Mouse (Mus musculus): ENCODE data around the gene Dstn. TPM values are rescaled to one million over a fixed set of nuclear protein-coding genes. Genes with fewer than 3 reads are reported as not detected.

Dstn gene
- polyA plus RNA-seq, 1 experiment from 2014 or later: 225 TPM

DNA sequence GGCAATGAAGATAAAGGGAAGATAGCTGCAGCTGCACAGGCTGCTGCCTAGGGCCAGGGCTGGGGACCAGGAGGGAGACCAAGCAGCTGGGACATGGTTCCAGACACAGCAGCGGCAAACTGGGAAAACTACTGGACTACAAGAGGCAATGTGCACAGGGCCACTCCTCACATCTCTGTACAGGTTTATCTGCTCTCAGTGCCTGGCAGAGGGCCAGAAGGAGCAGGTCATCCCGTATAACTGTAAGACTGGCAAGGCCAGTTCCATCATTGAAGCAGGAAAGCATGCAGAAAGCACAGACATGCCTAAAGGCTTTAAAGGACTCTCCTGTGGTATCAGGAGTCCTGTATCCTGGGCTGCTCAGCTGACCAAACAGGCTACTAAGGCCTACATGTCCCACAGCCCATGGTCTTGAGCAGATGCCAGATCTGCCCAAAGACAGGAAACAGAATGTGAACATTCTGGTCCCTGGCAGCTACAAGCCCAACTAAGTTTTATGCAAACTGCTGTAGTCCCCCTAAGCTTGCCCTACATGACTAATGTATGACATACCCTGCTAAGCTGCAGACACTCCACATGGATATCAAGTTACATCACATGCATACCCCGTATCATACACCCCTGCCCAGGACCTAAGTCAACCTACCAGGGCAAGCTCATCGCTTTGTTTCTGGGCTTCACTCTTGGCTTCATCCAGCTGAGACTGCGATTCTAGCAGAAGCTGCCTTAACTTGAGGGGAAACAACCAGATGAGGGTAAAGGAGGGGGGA is 36.6 kb downstream of the Dstn start:
- DNase-seq (ENCODE audit: low spot score): no peak

GRCm38 (mm10) chr2:143953944-143954343 is 38.8 kb downstream of the Dstn start:
- DNase-seq (ENCODE audit: low spot score): no peak

DNA sequence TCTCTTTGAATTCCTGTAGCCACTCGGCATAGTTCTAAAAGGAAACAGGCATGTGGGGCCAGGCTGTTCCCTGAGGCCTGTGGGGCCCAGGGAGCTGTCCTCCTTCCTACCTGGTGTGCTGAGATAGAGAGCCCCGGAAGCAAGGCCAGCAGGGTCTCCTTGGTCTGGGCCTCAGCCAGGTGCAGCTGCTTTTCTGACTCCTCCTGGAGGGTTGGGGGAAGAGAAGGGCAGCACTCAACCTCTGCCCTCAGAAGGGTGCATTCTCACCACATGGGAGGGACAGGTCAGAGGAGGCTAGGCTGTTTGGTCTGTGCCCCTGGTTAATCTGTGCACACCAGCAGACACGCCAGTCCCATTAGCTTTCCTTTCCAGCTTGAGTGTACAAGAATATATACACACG is 39.9 kb downstream of the Dstn start:
- no peak for DNase-seq (ENCODE audit: low spot score)

DNA sequence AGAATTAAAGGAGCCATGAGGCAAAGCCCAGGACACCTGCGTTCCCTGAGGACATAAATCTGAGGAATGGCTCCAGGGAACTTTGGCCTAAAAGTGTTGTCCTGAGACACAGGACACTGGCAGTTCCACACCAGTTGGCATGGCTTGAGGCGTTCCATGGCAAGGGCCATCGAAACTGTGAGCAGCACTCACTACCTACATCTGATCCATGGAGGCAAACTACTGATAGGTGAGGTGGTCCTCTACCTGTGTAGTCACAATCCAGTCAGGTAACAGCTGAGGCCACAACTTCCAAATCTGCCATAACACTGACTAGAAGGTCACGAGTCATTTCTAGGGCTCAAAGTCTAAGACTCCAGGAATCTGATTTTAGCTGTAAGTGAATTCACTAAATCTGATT is 40.6 kb downstream of the Dstn start:
- no peak for DNase-seq (ENCODE audit: low spot score)

- DNase-seq (ENCODE audit: low spot score): no peak
Observed at GRCm38 (mm10) chr2:143962192-143962591, 47.1 kb downstream of the Dstn start.

- DNase-seq (ENCODE audit: low spot score): no peak
Observed at GRCm38 (mm10) chr2:143963318-143963717, 48.2 kb downstream of the Dstn start.

DNA sequence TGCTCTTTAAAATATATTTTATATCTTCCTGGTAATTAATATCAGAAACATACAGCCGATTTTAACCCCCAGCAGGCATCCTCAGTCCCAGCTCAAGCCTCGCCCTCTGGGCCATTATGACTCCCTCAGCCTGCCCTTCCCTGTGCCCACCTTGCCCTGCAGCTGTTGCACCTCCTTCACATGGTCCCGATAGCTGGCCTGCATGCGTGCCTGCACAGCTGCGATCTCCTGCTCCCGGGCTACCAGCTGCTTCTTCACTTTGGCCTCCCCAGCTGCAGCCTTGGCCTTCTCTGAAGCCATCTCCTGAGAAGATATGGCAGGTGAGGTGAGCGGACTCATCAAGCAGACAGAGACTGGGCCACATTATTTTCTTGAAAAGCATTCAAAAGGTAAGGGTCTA is 54.1 kb downstream of the Dstn start:
- DNase-seq (ENCODE audit: low spot score): no peak

- no peak for DNase-seq (ENCODE audit: low spot score)
Observed at GRCm38 (mm10) chr2:143970841-143971240, 55.7 kb downstream of the Dstn start.

DNA sequence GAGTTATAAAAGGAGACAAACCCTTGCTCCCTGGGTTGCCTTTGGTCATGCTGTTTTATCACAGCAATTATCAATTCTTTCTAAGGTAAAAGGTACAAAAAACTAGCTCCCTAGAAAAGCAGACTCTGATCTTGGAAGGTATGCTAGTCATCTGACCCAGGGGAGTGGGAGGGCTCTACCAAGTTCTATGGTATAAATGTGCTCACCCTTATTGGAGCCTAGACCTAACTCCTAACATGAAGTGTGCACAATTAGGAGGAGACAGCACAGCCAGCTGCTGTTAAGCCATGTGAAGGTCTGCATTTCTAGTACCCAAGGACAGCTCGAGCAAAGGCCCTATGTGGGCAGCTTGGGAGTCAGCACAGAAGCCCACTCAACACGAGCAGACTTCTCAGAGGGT is 56.8 kb downstream of the Dstn start:
- DNase-seq (ENCODE audit: low spot score): no peak

DNA sequence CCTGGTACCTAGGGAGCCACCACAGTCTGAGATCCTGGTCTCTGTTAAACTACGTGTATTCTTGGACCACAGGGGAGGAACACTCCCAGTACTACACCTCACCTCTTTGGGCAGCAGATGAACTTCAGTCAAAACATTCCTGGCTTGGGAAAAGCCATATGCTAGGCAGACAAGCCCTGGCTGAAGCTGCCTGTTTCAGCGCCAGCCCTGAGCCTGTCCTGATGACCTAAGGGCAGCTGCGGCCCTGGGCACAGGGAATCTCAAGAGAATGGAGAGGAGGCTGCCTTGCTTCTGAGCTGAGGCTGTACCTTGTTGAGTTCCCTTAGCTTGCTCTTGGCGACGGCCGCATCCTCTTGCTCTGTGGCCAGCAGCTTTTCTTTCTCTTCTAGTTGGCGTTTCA is 58.0 kb downstream of the Dstn start:
- DNase-seq (ENCODE audit: low spot score): no peak

DNA sequence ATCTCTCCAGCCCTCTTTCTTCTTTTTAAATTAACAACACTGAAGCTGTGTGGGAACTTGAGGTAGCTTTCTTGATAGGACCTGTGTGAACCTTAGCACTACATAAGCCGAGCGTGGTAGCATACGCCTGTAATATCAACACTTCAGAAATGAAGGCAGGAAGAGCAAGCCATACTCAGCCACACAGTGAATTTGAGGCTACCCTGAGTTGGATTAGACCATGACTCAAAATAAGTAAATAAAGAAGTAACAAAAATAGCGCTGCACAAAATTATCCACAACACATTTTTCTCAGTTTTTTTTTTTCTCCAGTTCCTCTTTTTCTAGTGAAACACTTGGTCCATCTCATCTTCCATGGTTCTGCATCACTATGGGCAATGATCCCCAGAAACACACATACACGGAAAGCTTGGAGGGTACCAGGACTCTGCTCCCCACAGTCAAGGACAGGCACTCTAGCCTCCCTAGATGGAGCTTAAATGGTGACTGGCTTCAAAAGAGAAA is 60.1 kb downstream of the Dstn start:
- no peak for DNase-seq (ENCODE audit: low spot score)

GRCm38 (mm10) chr2:143978444-143979147 is 63.5 kb downstream of the Dstn start:
- no peak for DNase-seq (ENCODE audit: low spot score)

DNA sequence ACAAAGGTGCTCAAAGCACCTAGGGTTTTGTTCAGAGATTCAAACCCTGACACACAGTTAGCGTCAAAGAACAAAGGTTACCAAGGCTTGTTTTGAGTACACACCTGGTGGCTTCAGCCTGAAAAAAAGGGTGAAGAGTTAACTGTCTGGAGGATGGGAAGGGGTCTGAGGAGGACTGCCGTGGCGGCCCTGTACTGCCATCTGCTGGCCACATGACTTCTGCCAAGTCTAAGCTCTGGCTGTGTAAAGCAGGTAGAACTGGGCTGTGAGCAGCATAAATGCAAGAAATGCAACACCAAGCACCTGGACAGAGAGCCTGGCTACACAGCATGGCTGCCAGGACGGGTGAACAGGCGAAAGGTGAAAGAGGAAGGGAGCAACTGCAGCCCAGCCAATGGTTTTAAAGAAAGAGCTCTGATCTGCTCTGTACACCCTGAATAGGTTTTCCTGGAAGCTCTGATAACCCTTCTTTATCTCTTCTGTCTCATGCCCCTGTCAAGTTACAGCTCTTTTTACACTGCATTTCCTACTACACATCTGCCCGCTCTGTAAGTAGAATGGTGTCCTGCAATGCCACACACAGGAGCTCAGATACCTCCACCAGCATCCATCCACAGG is 65.8 kb downstream of the Dstn start:
- DNase-seq (ENCODE audit: low spot score): peak; percentile 83

GRCm38 (mm10) chr2:143982152-143982551 is 67.0 kb downstream of the Dstn start:
- no peak for DNase-seq (ENCODE audit: low spot score)

- DNase-seq (ENCODE audit: low spot score): no peak
Observed at GRCm38 (mm10) chr2:143982901-143983300, 67.8 kb downstream of the Dstn start.

DNA sequence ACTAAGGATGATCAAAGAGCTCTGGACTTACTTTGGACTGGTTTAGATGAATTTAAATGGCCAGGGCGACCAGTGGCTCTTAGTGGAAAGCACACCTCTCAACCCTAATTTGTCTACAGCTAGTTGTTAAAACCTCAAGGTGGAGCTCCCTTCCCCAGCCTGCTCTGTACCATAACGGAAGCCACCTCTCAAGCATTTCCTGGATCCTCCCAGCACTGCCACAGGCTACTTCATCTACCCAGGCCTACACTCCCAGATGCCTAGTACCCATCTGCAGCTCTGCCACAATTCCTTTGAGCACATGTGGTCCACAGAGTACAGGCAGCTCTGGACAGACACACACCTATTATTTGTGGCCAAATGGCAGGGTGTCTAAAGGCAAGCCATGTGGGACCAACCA is 68.4 kb downstream of the Dstn start:
- peak; percentile 14 for DNase-seq (ENCODE audit: low spot score)

GRCm38 (mm10) chr2:143987485-143987884 is 72.4 kb downstream of the Dstn start:
- no peak for DNase-seq (ENCODE audit: low spot score)

GRCm38 (mm10) chr2:143988016-143988415 is 72.9 kb downstream of the Dstn start:
- no peak for DNase-seq (ENCODE audit: low spot score)

DNA sequence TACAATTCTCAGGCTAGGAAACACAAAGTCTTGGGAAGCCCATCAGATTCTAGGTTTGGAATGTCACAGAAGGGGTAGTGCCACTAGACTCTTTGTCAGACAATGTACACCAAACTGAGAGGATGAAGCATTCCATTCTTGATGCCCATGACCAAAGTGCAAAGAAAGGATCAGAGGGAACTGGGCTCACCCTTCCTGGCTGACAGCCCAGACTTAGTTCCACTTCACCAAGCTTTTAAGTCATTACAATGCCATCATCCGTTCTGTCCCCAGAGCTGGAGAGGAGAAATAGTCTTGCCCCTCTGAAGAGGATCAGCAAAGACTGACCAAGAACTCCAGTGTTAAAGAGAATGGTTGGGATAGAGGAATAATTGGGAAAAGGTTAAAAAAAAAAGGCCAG is 75.9 kb downstream of the Dstn start:
- DNase-seq (ENCODE audit: low spot score): no peak

- no peak for DNase-seq (ENCODE audit: low spot score)
Observed at GRCm38 (mm10) chr2:143991964-143992672, 77.0 kb downstream of the Dstn start.
